Mouse (Mus musculus): ENCODE measurements around the gene Ckmt2.

The Ckmt2 gene

GRCm38 (mm10) chr13:91876741-91877349 lies at the start of gene Ckmt2:
TSS of gene Ckmt2 (minus strand) at chr13:91876885.
- DNase-seq, result no peak

GRCm38 (mm10) chr13:91921010-91921409 lies 44.3 kb upstream of the Ckmt2 start:
- DNase-seq, result no peak

GRCm38 (mm10) chr13:91918764-91919163 lies 42.1 kb upstream of the Ckmt2 start:
- no peak for DNase-seq

GRCm38 (mm10) chr13:91917835-91918234 lies 41.1 kb upstream of the Ckmt2 start:
- DNase-seq, result no peak

DNA sequence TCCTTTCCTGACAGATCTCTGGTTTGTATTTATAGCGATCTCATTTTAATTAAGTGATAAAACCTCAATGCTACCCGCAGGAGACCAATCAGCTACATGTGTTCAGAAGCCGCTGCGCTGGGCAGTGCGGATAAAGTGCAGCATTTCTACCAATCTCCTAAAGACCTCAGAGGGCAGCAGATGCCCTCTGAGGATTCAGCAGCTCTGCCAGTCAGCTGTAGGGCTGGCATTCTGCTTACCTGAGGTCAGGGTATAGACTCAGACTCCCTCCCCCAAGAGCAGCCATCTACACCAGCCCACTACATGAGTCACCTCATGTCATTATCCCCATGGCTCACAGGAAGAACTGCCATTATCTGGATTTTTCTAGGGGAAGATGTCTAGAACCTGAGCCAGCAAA lies 39.6 kb upstream of the Ckmt2 start:
- DNase-seq, result no peak

DNA sequence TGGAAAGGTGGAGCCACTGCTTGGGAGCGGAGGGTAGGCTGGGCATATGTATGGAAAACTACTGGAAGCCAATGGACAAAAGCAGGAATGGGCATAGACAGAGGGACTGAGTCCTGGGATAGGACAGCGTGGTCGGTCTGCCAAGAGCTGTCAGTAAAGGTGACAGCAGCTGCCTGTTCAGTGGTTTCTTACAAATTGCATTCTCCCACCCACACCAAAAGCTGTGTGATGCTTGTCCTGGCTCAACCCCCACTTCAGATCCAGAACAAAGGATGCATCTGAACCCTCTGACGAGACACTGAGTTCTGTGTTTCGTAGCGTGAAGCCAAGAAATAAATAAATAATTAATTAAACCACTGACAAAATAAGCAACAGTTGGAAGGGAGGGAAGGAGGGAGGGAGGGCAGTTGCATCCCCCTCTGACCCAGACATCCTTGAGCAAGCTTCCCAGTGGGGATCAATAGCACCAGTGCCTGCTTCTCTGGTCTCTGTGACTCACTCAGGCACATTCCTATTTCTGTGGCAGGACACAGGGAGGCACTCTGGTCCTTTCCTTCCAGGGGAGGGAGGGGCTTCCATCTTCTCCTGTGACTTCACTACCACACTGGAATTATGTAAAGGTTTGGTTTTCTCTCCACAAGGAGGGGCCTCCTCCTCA lies 39.0 kb upstream of the Ckmt2 start:
- DNase-seq, result peak in 1 of 2 experiments; percentile 25

DNA sequence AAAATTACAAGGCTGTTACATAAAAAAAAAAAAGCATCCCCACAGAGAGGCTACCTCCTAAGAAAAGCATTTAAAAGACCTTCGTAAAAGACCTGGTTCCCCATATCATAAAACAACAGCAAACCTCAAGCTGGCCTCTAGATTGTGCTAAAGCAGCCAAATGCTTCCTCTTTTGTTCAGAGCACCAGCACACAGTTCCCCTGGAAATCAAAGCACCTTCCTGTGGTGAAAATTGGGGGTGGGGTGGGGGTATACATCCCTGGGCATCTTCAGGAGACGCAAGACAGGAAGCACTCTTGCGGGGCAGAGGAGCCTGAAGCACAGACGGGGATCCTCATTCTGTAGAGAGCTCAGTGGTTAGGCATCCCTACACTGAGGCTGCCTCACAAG lies 38.5 kb upstream of the Ckmt2 start:
- no peak for DNase-seq

GRCm38 (mm10) chr13:91911652-91912051 lies 35.0 kb upstream of the Ckmt2 start:
- DNase-seq, result no peak

DNA sequence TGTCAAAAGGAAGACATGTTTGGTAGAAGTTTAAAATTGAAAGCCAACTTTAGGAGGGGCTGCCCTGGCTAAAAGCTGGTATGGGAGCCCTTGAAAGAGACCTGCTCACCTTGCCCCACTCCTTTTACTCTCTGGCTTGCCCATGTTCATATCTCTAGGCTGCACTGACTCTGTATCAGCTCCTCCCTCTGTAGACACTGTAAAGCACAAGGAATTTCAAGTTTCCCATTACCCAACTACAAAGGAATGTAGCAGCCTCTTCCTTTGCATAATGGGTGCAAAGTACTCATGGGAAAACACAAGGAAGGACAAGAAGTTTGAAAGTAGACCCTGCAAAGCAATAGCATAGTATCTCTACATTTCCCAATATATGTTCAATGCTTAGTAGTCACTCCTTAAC lies 34.5 kb upstream of the Ckmt2 start:
- DNase-seq, result no peak

DNA sequence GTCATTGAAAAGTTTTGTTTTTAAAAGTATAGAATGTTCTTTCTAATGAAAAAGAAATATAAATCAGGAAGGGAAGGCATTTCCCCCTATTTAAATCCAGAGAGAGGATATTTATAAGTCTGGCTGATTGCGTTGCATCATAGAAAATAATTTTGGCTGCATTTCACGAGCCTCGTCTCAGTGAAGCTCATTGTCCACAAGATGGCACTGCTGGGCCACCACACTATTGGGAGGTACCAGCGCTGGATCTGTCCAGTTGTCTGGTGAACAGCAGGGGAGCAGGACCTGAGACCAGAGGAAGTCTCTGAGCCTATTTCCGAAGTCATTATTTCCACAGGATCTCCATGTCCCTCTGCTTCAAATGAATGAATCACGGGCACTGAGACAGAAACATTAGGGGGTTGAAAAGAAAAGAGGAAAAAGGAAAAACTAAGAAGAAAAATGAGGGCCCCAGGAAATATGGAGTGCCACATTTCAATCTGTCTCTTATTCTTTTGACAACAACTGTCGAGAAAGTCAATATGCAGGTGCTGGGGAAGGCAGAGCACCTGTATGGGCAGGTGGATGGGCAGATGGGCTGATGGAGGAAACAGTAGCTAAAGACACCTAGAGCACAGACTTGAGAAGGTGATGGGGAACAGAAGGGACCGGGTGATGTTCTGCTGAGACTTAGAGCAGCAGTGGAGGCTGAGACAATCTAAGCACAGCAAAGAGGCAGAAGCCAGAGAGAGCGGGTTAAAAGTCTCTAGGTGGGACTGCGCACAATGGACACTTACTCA lies 31.7 kb upstream of the Ckmt2 start:
- DNase-seq, result peak; percentile 77 to 86

DNA sequence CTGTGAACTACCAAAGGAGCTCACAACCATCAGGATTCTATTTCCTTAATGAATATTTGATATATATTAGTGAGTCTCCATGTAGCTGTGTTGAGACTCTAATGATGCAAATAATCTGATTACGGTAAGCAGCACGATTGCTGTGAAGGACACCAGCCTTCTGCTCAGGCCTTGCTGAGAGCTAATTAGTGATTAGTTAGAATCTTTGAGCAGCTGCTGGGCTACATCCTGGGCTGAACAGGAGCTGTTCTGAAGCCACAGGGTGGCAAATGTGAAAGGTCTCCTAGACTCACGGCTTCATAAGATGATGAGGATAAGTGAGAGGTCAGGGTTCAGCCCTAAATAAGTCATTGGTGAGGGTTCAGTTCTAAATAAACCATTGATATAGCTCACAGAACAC lies 29.7 kb upstream of the Ckmt2 start:
- no peak for DNase-seq

DNA sequence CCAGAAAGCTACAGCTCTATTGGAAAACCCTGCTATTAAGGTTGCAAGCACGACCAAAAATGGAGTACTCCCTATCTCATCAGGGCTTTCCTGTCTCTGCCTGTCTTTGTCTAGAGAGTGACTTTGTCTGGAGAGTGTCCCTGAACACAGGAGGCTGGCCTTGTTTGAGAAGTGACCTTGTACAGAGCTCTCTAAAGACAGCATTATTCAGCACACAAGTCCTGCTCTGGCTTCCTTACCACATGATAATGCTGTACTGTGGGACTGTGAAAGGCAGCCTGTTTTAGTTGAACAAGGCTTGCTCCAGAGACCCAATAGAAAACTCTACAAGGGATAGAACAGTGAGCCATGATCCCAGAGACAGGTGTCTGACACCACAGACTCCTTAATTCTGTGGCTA lies 19.8 kb upstream of the Ckmt2 start:
- no peak for DNase-seq

- no peak for DNase-seq
Measured at GRCm38 (mm10) chr13:91893132-91893531, 16.4 kb upstream of the Ckmt2 start.

- no peak for DNase-seq
Measured at GRCm38 (mm10) chr13:91890031-91890619, 13.4 kb upstream of the Ckmt2 start.

DNA sequence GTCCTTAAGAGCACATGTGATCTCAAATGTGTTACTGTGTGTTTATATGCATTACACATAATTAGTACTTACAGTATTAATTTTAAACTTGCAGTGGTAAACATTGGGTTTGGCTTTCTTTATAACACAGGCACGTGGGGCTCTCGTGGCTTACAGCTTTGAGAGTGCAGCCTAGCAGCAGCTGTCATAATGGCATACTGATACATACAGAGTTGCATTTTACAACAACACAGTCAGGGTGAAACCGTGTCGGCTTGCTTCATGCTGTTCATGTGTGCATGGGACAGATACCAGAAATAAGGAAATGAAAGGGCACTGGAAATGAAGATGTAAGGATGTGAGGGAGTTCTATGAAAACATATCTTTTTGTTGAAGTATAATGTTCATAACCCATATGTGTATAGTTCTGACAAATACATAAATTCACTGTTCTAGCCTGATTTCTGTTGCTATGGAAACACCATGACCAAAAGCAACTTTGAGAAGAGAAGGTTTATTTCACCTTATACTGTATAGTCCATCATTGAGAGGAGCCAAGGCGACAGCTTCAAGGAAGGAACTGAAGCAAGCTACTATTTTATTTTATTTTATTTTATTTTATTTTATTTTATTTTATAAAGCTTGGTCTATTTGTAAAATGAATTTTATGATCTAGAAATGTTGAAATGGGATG lies 8.2 kb upstream of the Ckmt2 start:
- DNase-seq, result no peak

DNA sequence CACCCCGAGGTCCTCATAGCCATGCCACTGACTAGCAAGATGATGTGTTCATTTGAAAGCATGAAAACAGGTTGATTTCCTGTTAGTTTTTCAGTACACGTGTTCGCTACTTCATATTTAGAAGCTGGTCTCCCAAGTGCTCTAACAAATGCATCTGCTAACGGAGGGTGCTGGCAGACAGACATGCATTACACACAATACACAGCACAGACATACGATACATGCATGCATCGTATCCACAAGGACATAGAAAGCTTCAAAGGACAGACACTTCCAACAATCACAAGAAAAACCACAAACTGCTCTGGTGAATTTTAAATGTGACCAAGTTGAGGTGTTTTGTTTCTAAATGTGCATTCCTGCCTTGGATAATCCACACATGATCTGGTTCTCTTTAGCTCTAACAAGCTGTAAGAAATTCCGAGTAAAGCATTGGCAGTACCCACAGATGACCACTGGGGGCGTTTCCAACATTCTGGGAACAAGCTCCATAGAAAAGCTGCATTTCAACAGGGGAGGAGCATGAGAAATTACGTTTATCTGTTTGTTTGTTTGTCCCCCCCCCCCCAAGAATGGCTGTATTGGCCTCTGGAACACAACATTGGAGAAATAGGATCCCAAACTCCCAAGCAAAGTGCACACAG lies 5.3 kb upstream of the Ckmt2 start:
- DNase-seq, result peak in 1 of 2 experiments; percentile 52

GRCm38 (mm10) chr13:91880256-91880655 lies 3.6 kb upstream of the Ckmt2 start:
- no peak for DNase-seq

DNA sequence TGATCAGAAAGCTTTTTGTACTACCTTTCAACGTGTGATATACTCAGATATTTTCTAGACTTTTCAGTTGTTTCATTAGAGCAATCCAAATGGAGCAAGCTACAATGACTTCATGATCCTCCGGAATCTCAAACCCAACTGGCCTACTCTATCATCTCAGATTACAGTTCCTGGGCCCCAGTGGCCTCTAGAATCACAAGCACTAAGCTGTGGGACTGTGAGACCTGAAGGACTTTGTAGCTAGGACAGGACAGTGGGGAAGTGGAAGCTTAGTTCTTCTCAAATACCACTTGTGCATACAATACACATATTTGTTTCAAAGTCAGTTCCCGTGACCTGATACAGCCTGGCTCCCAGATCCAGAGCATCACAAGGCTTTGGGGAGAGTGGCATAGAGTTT lies 1.3 kb upstream of the Ckmt2 start:
- no peak for DNase-seq

DNA sequence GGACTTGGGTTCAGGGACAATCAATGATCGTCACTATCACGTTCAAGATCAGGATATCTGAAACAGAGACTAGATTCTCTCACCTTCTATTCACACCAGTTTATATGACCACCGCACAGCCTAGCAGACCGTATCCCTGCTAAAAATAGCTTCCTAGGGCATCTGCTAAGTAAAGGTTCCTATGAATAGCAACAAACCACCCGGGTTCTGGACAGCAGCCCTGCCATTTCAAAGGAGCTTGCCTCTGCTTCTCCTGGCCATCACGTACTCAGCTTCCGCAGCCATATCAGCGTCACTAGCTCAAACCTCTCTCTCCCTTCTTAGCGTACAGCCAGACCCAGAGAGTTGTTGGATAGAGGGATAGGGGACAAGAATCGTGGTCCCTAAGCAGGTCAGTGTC lies 665 bp upstream of the Ckmt2 start:
- DNase-seq, result no peak

- no peak for DNase-seq
Measured at GRCm38 (mm10) chr13:91875581-91875980, 1.1 kb downstream of the Ckmt2 start.

DNA sequence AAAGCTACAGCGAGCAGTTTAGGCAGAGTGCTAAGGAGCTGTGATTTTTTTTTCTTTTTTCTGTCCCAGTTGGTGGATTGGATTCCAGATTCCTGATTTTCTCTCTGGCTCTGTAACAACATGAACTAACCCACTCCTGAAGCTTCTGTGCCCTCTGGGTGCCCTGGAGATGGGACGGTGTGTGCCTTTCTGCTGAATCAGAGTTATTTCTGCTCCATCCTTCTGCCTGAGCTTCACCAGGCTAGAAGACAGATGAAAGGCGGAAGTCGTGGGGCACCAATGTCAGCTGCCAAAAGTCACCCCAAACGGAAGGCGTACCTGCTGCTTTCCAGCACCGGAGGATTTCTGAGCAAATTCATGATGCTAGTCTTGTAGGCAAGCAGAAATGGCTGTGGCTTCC lies 2.1 kb downstream of the Ckmt2 start:
- no peak for DNase-seq

DNA sequence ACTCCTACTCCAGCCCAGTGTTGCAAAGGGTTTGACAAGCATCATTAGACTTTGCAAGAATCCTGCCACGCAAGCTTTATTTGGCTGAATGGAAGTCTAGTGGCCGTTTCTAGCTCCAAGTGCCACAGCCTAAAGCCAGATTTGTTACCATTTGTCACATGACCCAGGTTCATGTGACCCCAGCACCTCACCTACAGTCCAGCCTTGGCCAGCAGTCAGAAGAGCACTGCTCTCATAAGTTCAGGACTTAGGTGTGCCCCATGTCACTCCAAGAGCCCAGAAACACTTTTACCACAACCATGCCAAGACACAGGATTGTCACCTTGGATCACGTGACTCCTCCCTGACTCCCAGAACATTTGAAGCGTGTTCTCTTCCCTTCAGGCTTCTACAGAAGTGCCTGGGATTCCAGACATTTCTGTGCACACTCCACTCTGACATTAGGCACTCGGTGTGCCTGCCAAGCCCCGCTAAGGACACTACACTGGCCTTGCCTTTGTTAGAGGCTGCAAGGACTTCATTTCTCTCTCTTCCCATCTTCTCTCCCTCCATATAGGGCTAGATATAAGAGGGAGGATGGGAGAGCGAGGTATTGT lies 2.9 kb downstream of the Ckmt2 start:
- peak in 1 of 2 experiments; percentile 50 for DNase-seq
